Mouse (Mus musculus) C2C12 (cell line): ENCODE results near the gene Ghr.

Source experiments
- CEBPB ChIP-seq: IDR thresholded peaks from one replicate; pipeline ENCODE4 v1.6.1; 2011; ENCODE audit warnings: low read depth, mild to moderate bottlenecking, control low read depth, moderate library complexity
- CTCF ChIP-seq: IDR thresholded peaks from one replicate; pipeline ENCODE4 v1.5.1; 2011; ENCODE audit not compliant: control insufficient read depth, insufficient read depth, insufficient read length
- FOSL1 ChIP-seq: IDR thresholded peaks from one replicate; pipeline ENCODE4 v1.8.0; 2011; ENCODE audit warnings: mild to moderate bottlenecking, low read length; ENCODE audit not compliant: poor library complexity, insufficient read depth, severe bottlenecking
- MAX ChIP-seq: IDR thresholded peaks from one replicate; pipeline ENCODE4 v1.6.1; 2011; ENCODE audit warnings: mild to moderate bottlenecking, control low read depth
- MYOD1 ChIP-seq: IDR thresholded peaks from one replicate; pipeline ENCODE4 v1.6.1; 2011; ENCODE audit warnings: low read depth; ENCODE audit not compliant: control insufficient read depth, insufficient read length
- MYOG ChIP-seq: IDR thresholded peaks from one replicate; pipeline ENCODE4 v1.6.1; 2011; ENCODE audit not compliant: control insufficient read depth, insufficient read length; ENCODE audit errors: extremely low read depth
- USF1 ChIP-seq: IDR thresholded peaks from one replicate; pipeline ENCODE4 v1.6.1; 2011; ENCODE audit warnings: low read depth, mild to moderate bottlenecking, control low read depth, moderate library complexity

- TF ChIP-seq MAX (no peak), MYOG (no peak), USF1 (no peak), CTCF (no peak), CEBPB (no peak), MYOD1 (no peak), FOSL1 (no peak)
Measured at GRCm38 (mm10) chr15:3618311-3618710, 35.0 kb upstream of the Ghr start.
